Mouse (Mus musculus) liver, embryonic 12.5 days (tissue): ENCODE measurements around the gene Mogs. TPM values are rescaled to one million over a fixed set of nuclear protein-coding genes. Genes with fewer than 3 reads are reported as not detected.

Experiments
- ATAC-seq: fragments of 200-750 bp; cut with Nextera tagmentation; 2 replicates; pipeline ENCODE4 v1.8.0; 2017; ENCODE audit warnings: moderate number of reproducible peaks, mild to moderate bottlenecking, moderate library complexity
- H3K27ac ChIP-seq: fragments of 300-500 bp; sonication (generic); 2 replicates; pipeline ENCODE4 v1.5.1; 2016; ENCODE audit warnings: mild to moderate bottlenecking
- H3K27me3 ChIP-seq: fragments of 300-500 bp; sonication (generic); replicated peaks from 2 replicates; pipeline ENCODE4 v1.6.1; 2016; ENCODE audit warnings: mild to moderate bottlenecking, moderate library complexity
- H3K36me3 ChIP-seq: fragments of 300-500 bp; sonication (generic); 2 replicates; pipeline ENCODE4 v1.6.1; 2016; ENCODE audit warnings: mild to moderate bottlenecking, moderate library complexity
- H3K4me1 ChIP-seq: fragments of 300-500 bp; sonication (generic); 2 replicates; pipeline ENCODE4 v1.6.1; 2016
- H3K4me2 ChIP-seq: fragments of 300-500 bp; sonication (generic); 2 replicates; pipeline ENCODE4 v1.6.1; 2016; ENCODE audit warnings: mild to moderate bottlenecking, moderate library complexity
- H3K4me3 ChIP-seq: fragments of 300-500 bp; sonication (generic); 2 replicates; pipeline ENCODE4 v1.5.1; 2016; ENCODE audit warnings: mild to moderate bottlenecking, moderate library complexity
- H3K9ac ChIP-seq: fragments of 300-500 bp; sonication (generic); 2 replicates; pipeline ENCODE4 v1.6.1; 2016; ENCODE audit warnings: mild to moderate bottlenecking, moderate library complexity
- H3K9me3 ChIP-seq: fragments of 300-500 bp; sonication (generic); replicated peaks from 2 replicates; pipeline ENCODE4 v1.6.1; 2016; ENCODE audit warnings: mild to moderate bottlenecking, moderate library complexity
- WGBS: fragments of 180-500 bp; shearing (Covaris S2); methylation state at CpG from one replicate; pipeline ENCODE4 v1.1.7; 2016; ENCODE audit not compliant: insufficient replicate concordance; 5-methylcytosine and 5-hydroxymethylcytosine counted together
- polyA plus RNA-seq: library from polyadenylated mRNA; unstranded; fragments of >200 nt; fragmentation: Nextera tagmentation; extraction: Ambion mirVana; gene quantifications from 2 replicates; pipeline ENCODE4 v1.2.1, GENCODE M21; 2016

Gene Mogs
- polyA plus RNA-seq, 1 experiment from 2014 or later = 86.9 TPM

DNA sequence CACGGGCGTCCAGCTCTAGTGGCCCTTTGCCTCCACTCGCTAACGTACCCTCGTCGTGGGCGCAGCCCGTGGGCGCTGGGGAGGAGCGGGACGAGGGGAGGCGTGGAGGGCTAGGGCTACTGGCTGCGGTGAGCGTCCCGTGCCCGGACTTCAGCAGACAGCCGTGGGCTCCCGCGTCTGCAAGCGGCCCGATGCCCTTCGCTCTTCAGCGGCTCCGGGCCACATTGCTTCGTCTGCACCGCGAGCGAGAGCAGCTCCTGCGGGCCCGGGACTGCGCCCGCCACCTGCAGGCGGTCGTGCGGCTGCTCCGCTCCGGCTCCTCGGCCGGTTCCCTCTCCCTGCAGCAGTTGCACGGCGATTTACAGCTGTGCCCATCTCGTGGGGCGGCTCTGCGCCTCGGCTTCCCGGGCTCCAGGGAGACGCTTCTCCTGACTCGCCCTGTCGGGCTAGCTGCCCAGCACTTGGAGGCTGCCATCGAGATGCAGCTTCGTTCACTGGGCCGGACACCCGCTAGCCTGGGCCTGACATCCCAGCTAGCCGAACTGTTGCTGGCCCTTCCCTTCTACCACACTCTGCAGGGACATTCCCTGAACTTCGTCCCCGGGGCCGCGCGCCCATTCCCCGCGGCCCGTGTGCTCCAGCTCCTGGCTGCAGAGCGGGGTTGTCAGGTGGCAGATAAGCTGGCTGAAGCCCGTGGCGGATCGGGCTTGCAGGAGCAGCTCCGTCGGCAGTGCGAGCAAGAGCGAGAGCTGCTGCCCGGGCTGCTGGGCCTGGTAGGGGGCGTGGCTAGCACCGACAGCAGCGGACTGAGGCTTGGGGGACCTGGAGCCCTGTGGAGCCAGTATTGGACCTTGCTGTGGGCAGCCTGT is 13.4 kb upstream of the Mogs start:
- WGBS = under 1% methylated on average over 74 of the region's 74 CpGs
- peaks cover 27% of the 10 kb centered on the region for H3K36me3 ChIP-seq
- ATAC-seq = peak; percentile 73
- peak overlapping the region; percentile 83 for H3K27ac ChIP-seq
- H3K4me2 ChIP-seq = peak overlapping the region; percentile 99
- peak overlapping the region; percentile 75 for H3K4me3 ChIP-seq
- no peaks in the 10 kb centered on the region for H3K9me3 ChIP-seq
- peaks cover 19% of the 10 kb centered on the region for H3K27me3 ChIP-seq
- H3K9ac ChIP-seq = peak overlapping the region; percentile 87
- peaks cover 27% of the 10 kb centered on the region for H3K4me1 ChIP-seq

DNA sequence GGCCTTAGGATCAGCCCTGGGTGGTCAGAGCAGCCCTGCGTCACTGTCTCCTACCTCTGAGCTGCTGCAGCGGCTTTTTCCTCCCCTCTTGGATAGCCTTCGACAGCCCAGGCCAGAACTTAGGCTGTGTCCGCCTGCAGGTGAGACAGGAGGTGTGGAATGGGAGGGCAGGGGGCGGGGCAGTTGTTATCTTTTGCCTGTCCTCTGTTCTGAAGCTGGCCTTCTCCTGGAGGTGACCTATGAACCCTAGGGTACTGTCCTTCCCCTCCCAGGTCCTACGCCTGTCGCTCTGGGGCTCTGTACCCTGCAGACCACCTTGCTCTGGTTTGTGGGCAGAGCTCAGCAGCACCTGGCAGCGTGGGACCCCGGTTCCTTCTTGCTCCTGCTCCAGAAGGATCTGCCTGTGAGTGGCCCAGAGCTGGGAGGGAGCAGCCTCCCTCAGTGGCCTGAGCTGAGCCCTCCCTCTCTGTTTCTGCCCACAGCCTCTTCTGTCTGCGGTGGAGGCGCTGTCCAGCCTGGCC is 12.1 kb upstream of the Mogs start:
- Histone ChIP-seq H3K4me1 (peaks cover 39% of the 10 kb centered on the region), H3K36me3 (peaks cover 32% of the 10 kb centered on the region), H3K4me3 (peak overlapping the region; percentile 75; the same call in 1 of the 2 replicates), H3K27me3 (peaks cover 14% of the 10 kb centered on the region), H3K27ac (peak overlapping the region; percentile 83), H3K4me2 (peak overlapping the region; percentile 99), H3K9me3 (no peaks in the 10 kb centered on the region), H3K9ac (peak overlapping the region; percentile 87)
- ATAC-seq = no peak
- 63% methylated on average over 11 of the region's 11 CpGs for WGBS

- no peak for ATAC-seq
- Histone ChIP-seq H3K4me3 (no peak overlapping the region), H3K9ac (no peak overlapping the region), H3K4me2 (no peak overlapping the region), H3K36me3 (peaks cover 32% of the 10 kb centered on the region), H3K4me1 (peaks cover 44% of the 10 kb centered on the region), H3K27ac (no peak overlapping the region), H3K9me3 (no peaks in the 10 kb centered on the region), H3K27me3 (peaks cover 5% of the 10 kb centered on the region)
- WGBS = 81% methylated on average over 4 of the region's 4 CpGs
Measured at GRCm38 (mm10) chr6:83104158-83104557, 11.1 kb upstream of the Mogs start.

GRCm38 (mm10) chr6:83107566-83108400 is 7.5 kb upstream of the Mogs start:
- peak; percentile 45 for ATAC-seq
- H3K4me1 ChIP-seq = peaks cover 56% of the 10 kb centered on the region
- 35% methylated on average over 13 of the region's 13 CpGs for WGBS

DNA sequence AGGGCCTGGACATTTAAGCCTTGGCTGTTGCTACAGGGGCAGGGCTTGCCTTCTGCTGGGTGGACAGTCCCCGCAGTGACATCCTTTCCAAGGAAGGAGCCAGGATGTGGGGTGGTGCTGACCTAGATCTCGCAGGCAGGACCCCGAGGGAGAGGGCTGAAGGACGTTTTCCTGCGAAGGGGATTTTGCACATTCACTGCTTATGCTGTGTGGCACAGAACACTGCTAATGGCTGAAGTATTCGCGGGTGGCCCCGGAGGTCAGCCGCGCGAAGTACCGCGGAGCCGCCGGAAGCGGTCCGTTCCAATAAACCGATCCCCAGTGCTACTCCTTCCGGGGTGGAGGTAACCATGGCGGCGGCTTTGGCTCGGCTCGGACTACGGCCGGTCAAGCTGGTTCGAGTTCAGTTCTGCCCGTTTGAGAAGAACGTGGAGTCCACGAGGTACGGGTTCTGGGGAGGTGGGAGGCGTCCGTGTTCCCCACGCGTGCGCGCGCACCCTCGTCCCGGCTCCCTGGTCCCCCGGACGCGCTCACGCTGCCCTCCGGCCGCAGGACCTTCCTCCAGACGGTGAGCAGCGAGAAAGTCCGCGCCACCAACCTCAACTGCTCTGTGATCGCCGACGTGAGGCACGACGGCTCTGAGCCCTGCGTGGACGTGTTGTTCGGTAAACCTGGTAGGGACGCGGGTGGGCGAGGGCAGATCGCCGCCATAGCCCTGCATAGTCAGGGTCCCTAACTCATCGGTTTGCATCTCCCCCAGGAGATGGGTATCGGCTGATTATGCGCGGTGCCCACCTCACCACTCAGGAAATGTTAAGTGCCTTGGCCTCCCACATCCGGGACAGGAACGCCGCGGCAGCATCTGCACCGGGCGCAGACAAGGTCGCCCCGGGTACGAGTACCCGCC is 6.3 kb upstream of the Mogs start, which contains the start of gene Mrpl53:
Gene Mrpl53, plus strand, starts transcription at position 279 of the 907 bp plus-strand sequence.
- H3K4me3 ChIP-seq = peak within 1 kb of the TSS; percentile 78
- peak within 1 kb of the TSS; percentile 92 for H3K27ac ChIP-seq
- H3K4me2 ChIP-seq = peak within 1 kb of the TSS; percentile 80
- H3K9ac ChIP-seq = peak within 1 kb of the TSS; percentile 93
- H3K4me1 ChIP-seq = peaks cover 55% of the 10 kb centered on the region
- no peaks in the 10 kb centered on the region for H3K9me3 ChIP-seq
- peak; percentile 82 for ATAC-seq
- H3K36me3 ChIP-seq = peaks cover 42% of the 10 kb centered on the region
- WGBS = under 1% methylated on average over 76 of the region's 76 CpGs
- no peaks in the 10 kb centered on the region for H3K27me3 ChIP-seq

More at GRCm38 (mm10) chr6:83107566-83108400, 7.5 kb upstream of the Mogs start:
- no peaks in the 10 kb centered on the region for H3K27me3 ChIP-seq
- peak overlapping the region; percentile 92 for H3K27ac ChIP-seq
- H3K4me2 ChIP-seq = peak overlapping the region; percentile 80
- no peaks in the 10 kb centered on the region for H3K9me3 ChIP-seq
- H3K9ac ChIP-seq = peak overlapping the region; percentile 93
- peaks cover 48% of the 10 kb centered on the region for H3K36me3 ChIP-seq
- peak overlapping the region; percentile 78 for H3K4me3 ChIP-seq

DNA sequence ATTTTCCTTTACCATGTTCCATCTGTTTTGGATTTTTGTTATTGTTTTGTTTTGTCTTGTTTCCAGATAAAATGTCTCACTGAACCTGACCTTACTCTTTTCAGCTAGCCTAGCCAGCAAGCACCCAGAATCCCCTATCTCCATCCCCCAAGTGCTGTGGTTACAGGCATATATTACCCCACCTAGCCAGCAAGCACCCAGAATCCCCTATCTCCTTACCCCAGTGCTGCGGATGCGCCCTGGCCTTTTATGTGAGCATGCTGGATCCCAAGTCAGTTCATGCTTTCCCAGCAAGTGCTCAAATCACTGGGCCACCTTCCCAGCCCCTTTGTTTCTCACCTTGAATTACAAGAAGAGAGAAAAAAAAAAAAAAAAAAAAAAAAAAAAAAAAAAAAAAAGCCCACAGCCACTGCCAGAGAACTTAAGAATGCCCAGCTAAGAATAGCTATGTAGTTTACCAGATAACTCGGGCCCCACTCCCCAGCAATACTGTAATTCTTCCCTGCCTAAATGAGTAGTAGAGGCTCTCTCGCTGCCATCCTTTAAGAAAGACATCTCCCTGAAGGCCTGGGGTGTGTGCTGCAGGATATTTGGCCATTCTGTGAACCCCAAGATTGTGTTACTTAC is 3.7 kb upstream of the Mogs start:
- Histone ChIP-seq H3K9ac (no peak overlapping the region), H3K27ac (peak overlapping the region; percentile 54), H3K27me3 (no peaks in the 10 kb centered on the region), H3K4me2 (peak overlapping the region; percentile 80; the same call in 1 of the 2 replicates), H3K9me3 (no peaks in the 10 kb centered on the region), H3K4me1 (peaks cover 73% of the 10 kb centered on the region), H3K4me3 (no peak overlapping the region), H3K36me3 (peaks cover 25% of the 10 kb centered on the region)
- 55% methylated on average over 4 of the region's 4 CpGs for WGBS
- no peak for ATAC-seq

- under 1% methylated on average over 45 of the region's 48 CpGs for WGBS
- Histone ChIP-seq H3K36me3 (peaks cover 41% of the 10 kb centered on the region), H3K4me3 (peak overlapping the region; percentile 86), H3K27me3 (no peaks in the 10 kb centered on the region), H3K9ac (peak overlapping the region; percentile 96), H3K4me1 (peaks cover 83% of the 10 kb centered on the region), H3K9me3 (no peaks in the 10 kb centered on the region), H3K27ac (peak overlapping the region; percentile 88), H3K4me2 (peak overlapping the region; percentile 95)
- ATAC-seq = peak; percentile 53
Measured at GRCm38 (mm10) chr6:83115682-83116372, 531 bp downstream of the Mogs start.

DNA sequence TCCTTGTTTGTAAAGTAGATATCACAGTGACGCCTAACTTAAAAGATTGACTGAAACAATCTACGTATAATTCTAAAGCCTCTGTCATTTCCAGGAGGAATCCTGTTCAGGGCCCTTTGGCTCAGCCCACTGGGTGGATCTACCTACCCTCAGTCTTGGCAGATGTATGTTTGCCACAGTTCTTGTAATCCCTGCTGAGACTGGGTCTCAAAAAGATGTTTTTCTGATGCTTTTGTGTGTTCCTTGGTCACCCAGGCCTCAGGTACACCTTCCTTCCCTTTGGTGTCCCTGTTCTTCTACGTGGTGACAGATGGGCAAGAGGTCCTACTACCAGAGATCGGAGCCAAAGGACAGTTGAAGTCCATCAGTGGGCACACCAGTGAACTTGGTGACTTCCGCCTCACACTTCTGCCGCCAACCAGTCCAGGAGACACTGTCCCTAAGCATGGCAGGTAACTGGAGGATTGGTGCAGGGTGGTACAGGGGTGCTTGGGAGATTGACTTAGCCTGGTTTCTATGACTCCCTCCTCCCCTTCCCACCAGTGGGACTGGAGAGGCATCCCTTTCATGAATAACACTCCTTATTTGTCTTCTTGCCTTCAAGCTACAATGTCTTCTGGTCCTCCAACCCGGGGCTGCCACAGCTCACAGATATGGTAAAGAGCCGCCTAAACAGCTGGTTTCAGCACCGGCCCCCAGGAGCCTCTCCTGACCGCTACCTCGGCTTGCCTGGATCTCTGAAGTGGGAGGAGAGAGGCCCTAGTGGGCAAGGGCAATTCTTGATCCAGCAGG is 1.3 kb downstream of the Mogs start:
- Histone ChIP-seq H3K27ac (peak overlapping the region; percentile 88), H3K4me2 (peak overlapping the region; percentile 95), H3K9me3 (no peaks in the 10 kb centered on the region), H3K4me1 (peaks cover 77% of the 10 kb centered on the region), H3K4me3 (peak overlapping the region; percentile 86), H3K27me3 (no peaks in the 10 kb centered on the region), H3K36me3 (peaks cover 34% of the 10 kb centered on the region), H3K9ac (peak overlapping the region; percentile 96)
- no peak for ATAC-seq
- 71% methylated on average over 11 of the region's 11 CpGs for WGBS

- H3K4me1 ChIP-seq = peaks cover 73% of the 10 kb centered on the region
- no peaks in the 10 kb centered on the region for H3K9me3 ChIP-seq
- no peaks in the 10 kb centered on the region for H3K27me3 ChIP-seq
- H3K4me2 ChIP-seq = peak overlapping the region; percentile 95
- peak overlapping the region; percentile 88; the same call in 1 of the 2 replicates for H3K27ac ChIP-seq
- 87% methylated on average over 4 of the region's 4 CpGs for WGBS
- ATAC-seq = no peak
- H3K9ac ChIP-seq = peak overlapping the region; percentile 96; the same call in 1 of the 2 replicates
- peaks cover 33% of the 10 kb centered on the region for H3K36me3 ChIP-seq
- no peak overlapping the region for H3K4me3 ChIP-seq
Measured at GRCm38 (mm10) chr6:83117165-83117438, 1.8 kb downstream of the Mogs start.

DNA sequence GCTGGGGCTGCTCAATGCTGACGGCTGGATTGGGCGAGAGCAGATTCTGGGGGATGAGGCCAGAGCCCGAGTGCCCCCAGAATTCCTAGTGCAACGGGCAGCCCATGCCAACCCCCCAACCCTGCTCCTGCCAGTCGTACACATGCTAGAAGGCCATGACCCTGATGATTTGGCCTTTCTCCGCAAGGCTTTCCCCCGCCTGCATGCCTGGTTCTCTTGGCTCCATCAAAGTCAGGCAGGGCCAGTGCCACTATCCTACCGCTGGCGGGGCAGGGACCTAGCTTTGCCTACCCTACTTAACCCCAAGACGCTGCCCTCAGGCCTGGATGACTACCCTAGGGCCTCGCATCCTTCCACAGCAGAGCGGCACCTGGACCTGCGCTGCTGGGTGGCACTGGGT is 2.3 kb downstream of the Mogs start:
- Histone ChIP-seq H3K27me3 (no peaks in the 10 kb centered on the region), H3K36me3 (peaks cover 33% of the 10 kb centered on the region), H3K4me3 (no peak overlapping the region), H3K4me2 (peak overlapping the region; percentile 95; the same call in 1 of the 2 replicates), H3K27ac (0 out of 2 replicates have a peak overlapping the region, but pooled peaks have one; percentile 42), H3K9ac (no peak overlapping the region), H3K9me3 (no peaks in the 10 kb centered on the region), H3K4me1 (peaks cover 74% of the 10 kb centered on the region)
- no peak for ATAC-seq
- 85% methylated on average over 13 of the region's 13 CpGs for WGBS
